Mouse (Mus musculus) kidney, postnatal 0 days (tissue): ENCODE data around the gene Zfhx3. TPM values are rescaled to one million over a fixed set of nuclear protein-coding genes. Genes with fewer than 3 reads are reported as not detected.

Experiments
- ATAC-seq: fragments of 200-750 bp; cut with Nextera tagmentation; replicated peaks from 2 replicates; pipeline ENCODE4 v1.8.0; 2017; ENCODE audit warnings: low read depth, moderate number of reproducible peaks, moderate TSS enrichment, moderate library complexity; ENCODE audit not compliant: low FRiP score
- DNase-seq: peaks from one replicate; pipeline ENCODE4 v3.0.0-alpha.2; 2016; ENCODE audit warnings: low spot score
- H3K27ac ChIP-seq: fragments of 300-500 bp; sonication (generic); 2 replicates; pipeline ENCODE4 v1.5.1; 2014; ENCODE audit warnings: mild to moderate bottlenecking
- H3K27me3 ChIP-seq: fragments of 300-500 bp; sonication (generic); 2 replicates; pipeline ENCODE4 v1.6.1; 2014; ENCODE audit warnings: low read length, mixed read lengths; ENCODE audit not compliant: insufficient read depth
- H3K36me3 ChIP-seq: fragments of 300-500 bp; sonication (generic); 2 replicates; pipeline ENCODE4 v1.6.1; 2014; ENCODE audit warnings: low read length, mixed read lengths; ENCODE audit not compliant: insufficient read depth
- H3K4me1 ChIP-seq: fragments of 300-500 bp; sonication (generic); replicated peaks from 2 replicates; pipeline ENCODE4 v1.6.1; 2014; ENCODE audit warnings: antibody characterized with exemption, low read length, mixed read lengths; ENCODE audit not compliant: insufficient read depth
- H3K4me2 ChIP-seq: fragments of 300-500 bp; sonication (generic); 2 replicates; pipeline ENCODE4 v1.6.1; 2014; ENCODE audit warnings: mild to moderate bottlenecking, low read length, moderate library complexity, mixed read lengths
- H3K4me3 ChIP-seq: fragments of 300-500 bp; sonication (generic); replicated peaks from 2 replicates; pipeline ENCODE4 v1.5.1; 2014; ENCODE audit warnings: low read depth, low read length
- H3K9ac ChIP-seq: fragments of 300-500 bp; sonication (generic); 2 replicates; pipeline ENCODE4 v1.6.1; 2014; ENCODE audit warnings: low read depth, low read length
- H3K9me3 ChIP-seq: fragments of 300-500 bp; sonication (generic); replicated peaks from 2 replicates; pipeline ENCODE4 v1.6.1; 2016; ENCODE audit warnings: low read length, inconsistent platforms, mixed read lengths
- CTCF ChIP-seq: IDR thresholded peaks from 2 replicates; pipeline ENCODE4 v1.5.1; 2016; ENCODE audit warnings: antibody characterized with exemption, low read depth, mild to moderate bottlenecking, moderate library complexity
- WGBS: fragments of 180-500 bp; shearing (Covaris S2); extraction: QIAGEN DNeasy Blood & Tissue Kit; methylation state at CpG from one replicate; pipeline ENCODE4 v1.1.7; 2014; 5-methylcytosine and 5-hydroxymethylcytosine counted together
- polyA plus RNA-seq: library from polyadenylated mRNA; unstranded; fragments of >200 nt; fragmentation: Nextera tagmentation; extraction: Ambion mirVana; gene quantifications from 2 replicates; pipeline ENCODE4 v1.2.1, GENCODE M21; 2015

The Zfhx3 gene
- polyA plus RNA-seq, 1 experiment from 2014 or later: 5.0 TPM

GRCm38 (mm10) chr8:108790559-108791293 is 848.3 kb downstream of the Zfhx3 start:
- Histone ChIP-seq H3K4me2 (no peak overlapping the region), H3K9me3 (peaks cover 7% of the 10 kb centered on the region; the same call in 1 of the 2 replicates), H3K36me3 (peaks cover 27% of the 10 kb centered on the region), H3K4me3 (no peak overlapping the region), H3K9ac (no peak overlapping the region), H3K27me3 (no peaks in the 10 kb centered on the region), H3K27ac (no peak overlapping the region), H3K4me1 (peaks cover 17% of the 10 kb centered on the region)
- no peak for ATAC-seq
- 51% methylated on average over 14 of the region's 14 CpGs for WGBS
- TF ChIP-seq CTCF: peak; percentile 76
- peak; percentile 82 for DNase-seq

GRCm38 (mm10) chr8:108796076-108796475 is 853.6 kb downstream of the Zfhx3 start:
- H3K27me3 ChIP-seq: no peaks in the 10 kb centered on the region
- peaks cover 7% of the 10 kb centered on the region; the same call in 1 of the 2 replicates for H3K9me3 ChIP-seq
- TF ChIP-seq CTCF: no peak

GRCm38 (mm10) chr8:108796882-108797281 is 854.4 kb downstream of the Zfhx3 start:
- no peak overlapping the region for H3K4me2 ChIP-seq
- H3K36me3 ChIP-seq: peaks cover 37% of the 10 kb centered on the region
- 82% methylated on average over 3 of the region's 3 CpGs for WGBS
- peaks cover 7% of the 10 kb centered on the region; the same call in 1 of the 2 replicates for H3K9me3 ChIP-seq
- no peak overlapping the region for H3K9ac ChIP-seq
- DNase-seq (no peak), ATAC-seq (no peak)
- no peak for TF ChIP-seq CTCF
- H3K27me3 ChIP-seq: no peaks in the 10 kb centered on the region
- H3K27ac ChIP-seq: no peak overlapping the region
- no peak overlapping the region for H3K4me3 ChIP-seq
- H3K4me1 ChIP-seq: peaks cover 14% of the 10 kb centered on the region

More at GRCm38 (mm10) chr8:108796076-108796475, 853.6 kb downstream of the Zfhx3 start:
- Histone ChIP-seq H3K4me1 (peaks cover 14% of the 10 kb centered on the region), H3K27ac (no peak overlapping the region), H3K9ac (no peak overlapping the region), H3K4me3 (no peak overlapping the region), H3K36me3 (peaks cover 37% of the 10 kb centered on the region), H3K4me2 (no peak overlapping the region)
- WGBS: 92% methylated on average over 3 of the region's 3 CpGs
- no peak for DNase-seq
- ATAC-seq: no peak

GRCm38 (mm10) chr8:108798012-108798411 is 855.6 kb downstream of the Zfhx3 start:
- DNase-seq (peak; percentile 90), ATAC-seq (peak; percentile 65; the same call in 1 of the 2 replicates)
- Histone ChIP-seq H3K4me1 (peaks cover 14% of the 10 kb centered on the region), H3K9ac (no peak overlapping the region), H3K9me3 (peaks cover under 1% of the 10 kb centered on the region; the same call in 1 of the 2 replicates), H3K27ac (peak overlapping the region; percentile 43; the same call in 1 of the 2 replicates), H3K4me2 (0 out of 2 replicates have a peak overlapping the region, but pooled peaks have one; percentile 4), H3K27me3 (no peaks in the 10 kb centered on the region), H3K36me3 (peaks cover 28% of the 10 kb centered on the region), H3K4me3 (no peak overlapping the region)
- 17% methylated on average over 12 of the region's 12 CpGs for WGBS
- no peak for TF ChIP-seq CTCF

- Histone ChIP-seq H3K27ac (no peak overlapping the region), H3K27me3 (no peaks in the 10 kb centered on the region), H3K9me3 (no peaks in the 10 kb centered on the region), H3K4me2 (no peak overlapping the region), H3K36me3 (peaks cover 19% of the 10 kb centered on the region), H3K9ac (no peak overlapping the region), H3K4me3 (no peak overlapping the region), H3K4me1 (peaks cover 14% of the 10 kb centered on the region)
- ATAC-seq (no peak), DNase-seq (no peak)
- WGBS: 90% methylated on average over 6 of the region's 6 CpGs
- no peak for TF ChIP-seq CTCF
These were observed 856.8 kb downstream of the Zfhx3 start for GRCm38 (mm10) chr8:108799250-108799649.

- TF ChIP-seq CTCF: no peak
- peaks cover 14% of the 10 kb centered on the region for H3K4me1 ChIP-seq
- H3K9me3 ChIP-seq: no peaks in the 10 kb centered on the region
- no peak overlapping the region for H3K9ac ChIP-seq
- ATAC-seq: no peak
- peaks cover 12% of the 10 kb centered on the region; the same call in 1 of the 2 replicates for H3K36me3 ChIP-seq
- DNase-seq: no peak
- no peak overlapping the region for H3K4me2 ChIP-seq
- H3K27me3 ChIP-seq: no peaks in the 10 kb centered on the region
- H3K4me3 ChIP-seq: no peak overlapping the region
- no peak overlapping the region for H3K27ac ChIP-seq
- WGBS: 92% methylated on average over 15 of the region's 15 CpGs
These were observed 857.9 kb downstream of the Zfhx3 start for GRCm38 (mm10) chr8:108800357-108800756.
